Mouse (Mus musculus) kidney, adult 2 months (tissue): ENCODE results near the gene Rem1.

Source experiments
- CTCF ChIP-seq: fragments of 200-500 bp; conservative IDR thresholded peaks from 2 replicates; pipeline ENCODE4 v1.5.1; 2011; ENCODE audit warnings: low read depth, mild to moderate bottlenecking, control low read depth, low read length, moderate library complexity, mixed read lengths; ENCODE audit not compliant: insufficient read depth, insufficient read length
- POLR2A ChIP-seq: fragments of 200-500 bp; IDR thresholded peaks from one replicate; pipeline ENCODE4 v1.6.1; 2011; ENCODE audit warnings: low read depth, low read length, control low read depth

- TF ChIP-seq CTCF (no peak), POLR2A (no peak)
These were observed 44.4 kb downstream of the Rem1 start for GRCm38 (mm10) chr2:152670983-152671641.
